Mouse (Mus musculus) frontal cortex, adult (tissue): ENCODE results near the gene Tacc3.

ENCODE experiments used
- ATAC-seq: cut with Nextera tagmentation; 2 replicates; pipeline ENCODE4 v1.9.2; 2017; ENCODE audit warnings: mild to moderate bottlenecking, moderate library complexity, mixed read lengths; ENCODE audit not compliant: low TSS enrichment

Tacc3 gene

GRCm38 (mm10) chr5:33722266-33723018, 64.5 kb downstream of the Tacc3 start:
- ATAC-seq, result no peak

- ATAC-seq, result no peak
These were observed 65.2 kb downstream of the Tacc3 start for GRCm38 (mm10) chr5:33723019-33723640.

- no peak for ATAC-seq
These were observed 65.9 kb downstream of the Tacc3 start for GRCm38 (mm10) chr5:33723641-33724465.

GRCm38 (mm10) chr5:33726081-33726647, 68.2 kb downstream of the Tacc3 start:
- no peak for ATAC-seq

DNA sequence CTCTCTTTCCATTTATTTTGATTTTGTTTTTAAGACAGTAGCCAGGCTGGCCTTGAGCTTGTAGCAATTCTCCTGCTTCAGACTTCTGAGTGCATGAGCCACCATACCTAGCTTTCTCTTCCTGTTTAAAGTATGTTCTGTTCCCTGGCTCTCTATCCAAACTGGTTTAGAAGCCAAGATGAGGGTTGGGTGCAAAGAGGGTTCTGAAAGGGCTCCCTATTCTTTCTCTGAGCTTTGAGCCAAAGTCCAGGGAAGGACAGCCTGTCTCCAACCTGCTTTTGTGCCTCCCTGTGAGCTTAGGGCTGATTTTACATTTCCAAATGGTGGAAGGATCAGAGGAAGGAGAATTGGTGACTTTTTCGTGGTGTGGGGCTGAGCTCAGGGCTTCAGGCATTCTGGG, 69.0 kb downstream of the Tacc3 start:
- ATAC-seq, result no peak
